Mouse (Mus musculus): ENCODE data around the gene Tspyl1.
"Not testable (repeated sequence)": the region's sequence is repeated elsewhere in the genome, so short reads cannot be mapped to it uniquely, and the experiment has no call there.

Tspyl1 gene

GRCm38 (mm10) chr10:34281962-34282388, at the start of gene Tspyl1:
Gene Tspyl1 (plus strand): TSS chr10:34282190.
- in situ Hi-C loops (cut with MboI; ENCODE audit: low pct_unique_long_range_greater_than_20kb in 1 of 2, low sequenced_read_pairs in 2 of 2, unreplicated experiment in 1 of 2), result no loop called here

- in situ Hi-C loops (cut with MboI; ENCODE audit: low pct_unique_long_range_greater_than_20kb in 1 of 2, low sequenced_read_pairs in 2 of 2, unreplicated experiment in 1 of 2), result no loop called here
These were observed 48.6 kb upstream of the Tspyl1 start for GRCm38 (mm10) chr10:34233418-34233817.

DNA sequence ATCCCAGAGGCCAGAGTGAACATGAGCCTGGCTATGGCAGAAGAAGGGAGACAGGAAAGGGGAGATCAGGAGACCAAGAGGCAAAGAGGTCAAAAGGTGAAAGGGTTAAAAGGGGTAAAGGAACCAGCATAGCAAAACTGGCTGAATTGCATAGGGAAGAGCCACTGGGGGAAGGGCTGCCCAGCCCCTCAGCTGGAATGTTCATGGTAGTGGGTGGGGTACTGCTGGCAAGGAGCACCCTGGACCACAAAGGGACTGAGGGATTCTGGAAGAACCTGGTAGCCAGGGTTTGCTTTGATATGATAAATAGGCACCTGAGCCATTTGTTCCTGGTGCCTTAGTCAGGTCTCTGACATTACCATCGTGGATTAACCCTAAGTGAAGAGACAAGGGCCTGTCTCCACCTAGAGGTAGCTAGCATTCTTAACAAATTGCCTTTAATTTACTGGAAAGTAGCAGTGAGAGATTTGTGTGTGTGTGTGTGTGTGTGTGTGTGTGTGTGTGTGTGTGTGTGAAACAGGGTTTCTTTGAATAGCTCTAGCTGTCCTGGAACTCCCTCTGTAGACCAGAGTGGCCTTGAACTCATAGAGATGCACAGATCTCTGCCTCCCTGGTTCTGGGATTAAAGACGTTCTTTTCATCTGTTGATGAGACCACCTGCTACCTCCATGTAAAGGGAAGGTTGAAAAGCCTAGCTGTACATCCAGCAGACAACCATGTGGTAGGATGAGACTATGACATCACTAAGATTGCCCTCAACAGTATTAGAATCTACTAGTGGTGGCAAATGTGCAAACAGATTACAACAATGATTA, 47.9 kb upstream of the Tspyl1 start:
- in situ Hi-C loops (cut with MboI; ENCODE audit: low pct_unique_long_range_greater_than_20kb in 1 of 2, low sequenced_read_pairs in 2 of 2, unreplicated experiment in 1 of 2), result no loop called here

- in situ Hi-C loops (cut with MboI; ENCODE audit: low pct_unique_long_range_greater_than_20kb in 1 of 2, low sequenced_read_pairs in 2 of 2, unreplicated experiment in 1 of 2), result no loop called here
These were observed 46.6 kb upstream of the Tspyl1 start for GRCm38 (mm10) chr10:34235384-34235783.

GRCm38 (mm10) chr10:34236569-34236968, 45.4 kb upstream of the Tspyl1 start:
- in situ Hi-C loops (cut with MboI; ENCODE audit: low pct_unique_long_range_greater_than_20kb in 1 of 2, low sequenced_read_pairs in 2 of 2, unreplicated experiment in 1 of 2), result no loop called here

- in situ Hi-C loops (cut with MboI; ENCODE audit: low pct_unique_long_range_greater_than_20kb in 1 of 2, low sequenced_read_pairs in 2 of 2, unreplicated experiment in 1 of 2), result no loop called here
These were observed 43.5 kb upstream of the Tspyl1 start for GRCm38 (mm10) chr10:34238536-34238935.

DNA sequence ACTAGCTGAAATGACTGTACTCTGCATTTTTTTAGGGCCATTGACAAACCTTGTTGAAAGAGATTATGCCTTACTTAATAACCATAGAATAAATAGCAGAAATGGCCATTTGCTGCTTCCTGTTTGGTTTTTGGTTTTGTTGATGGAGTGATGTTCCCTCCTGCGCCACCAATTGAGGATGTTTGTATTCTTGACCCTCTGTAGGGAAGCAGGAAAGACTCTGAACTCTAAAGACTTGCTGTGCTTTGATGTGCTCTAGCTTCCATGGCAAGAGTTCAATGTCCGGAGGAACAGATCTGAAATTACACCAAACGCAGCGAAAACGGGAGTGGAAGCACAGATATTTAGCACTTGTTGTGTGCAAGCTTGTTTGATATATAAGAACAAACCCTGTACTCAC, 37.2 kb upstream of the Tspyl1 start:
- in situ Hi-C loops (cut with MboI; ENCODE audit: low pct_unique_long_range_greater_than_20kb in 1 of 2, low sequenced_read_pairs in 2 of 2, unreplicated experiment in 1 of 2), result no loop called here

- in situ Hi-C loops (cut with MboI; ENCODE audit: low pct_unique_long_range_greater_than_20kb in 1 of 2, low sequenced_read_pairs in 2 of 2, unreplicated experiment in 1 of 2), result no loop called here
These were observed 35.9 kb upstream of the Tspyl1 start for GRCm38 (mm10) chr10:34246106-34246505.

- in situ Hi-C loops (cut with MboI; ENCODE audit: low pct_unique_long_range_greater_than_20kb in 1 of 2, low sequenced_read_pairs in 2 of 2, unreplicated experiment in 1 of 2), result no loop called here
These were observed 34.2 kb upstream of the Tspyl1 start for GRCm38 (mm10) chr10:34247757-34248156.

GRCm38 (mm10) chr10:34249594-34249993, 32.4 kb upstream of the Tspyl1 start:
- in situ Hi-C loops (cut with MboI; ENCODE audit: low pct_unique_long_range_greater_than_20kb in 1 of 2, low sequenced_read_pairs in 2 of 2, unreplicated experiment in 1 of 2), result no loop called here

DNA sequence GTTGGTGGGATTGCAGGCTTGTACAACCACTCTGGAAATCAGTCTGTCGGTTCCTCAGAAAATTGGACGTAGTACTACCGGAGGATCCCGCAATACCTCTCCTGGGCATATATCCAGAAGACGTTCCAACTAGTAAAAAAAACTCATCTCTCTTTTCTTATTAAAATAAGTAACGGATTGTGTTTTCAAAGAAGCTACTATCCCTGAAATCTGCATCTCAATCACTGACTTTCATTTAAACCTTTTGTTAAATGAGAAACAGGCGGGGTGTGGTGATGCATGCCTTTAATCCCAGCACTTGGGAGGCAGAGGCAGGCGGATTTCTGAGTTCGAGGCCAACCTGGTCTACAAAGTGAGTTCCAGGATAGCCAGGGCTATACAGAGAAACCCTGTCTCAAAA, 29.2 kb upstream of the Tspyl1 start:
- in situ Hi-C loops (cut with MboI; ENCODE audit: low pct_unique_long_range_greater_than_20kb in 1 of 2, low sequenced_read_pairs in 2 of 2, unreplicated experiment in 1 of 2), result not testable (repeated sequence)

GRCm38 (mm10) chr10:34265106-34265505, 16.9 kb upstream of the Tspyl1 start:
- in situ Hi-C loops (cut with MboI; ENCODE audit: low pct_unique_long_range_greater_than_20kb in 1 of 2, low sequenced_read_pairs in 2 of 2, unreplicated experiment in 1 of 2), result no loop called here

- in situ Hi-C loops (cut with MboI; ENCODE audit: low pct_unique_long_range_greater_than_20kb in 1 of 2, low sequenced_read_pairs in 2 of 2, unreplicated experiment in 1 of 2), result no loop called here
These were observed 14.5 kb upstream of the Tspyl1 start for GRCm38 (mm10) chr10:34267312-34268070.

DNA sequence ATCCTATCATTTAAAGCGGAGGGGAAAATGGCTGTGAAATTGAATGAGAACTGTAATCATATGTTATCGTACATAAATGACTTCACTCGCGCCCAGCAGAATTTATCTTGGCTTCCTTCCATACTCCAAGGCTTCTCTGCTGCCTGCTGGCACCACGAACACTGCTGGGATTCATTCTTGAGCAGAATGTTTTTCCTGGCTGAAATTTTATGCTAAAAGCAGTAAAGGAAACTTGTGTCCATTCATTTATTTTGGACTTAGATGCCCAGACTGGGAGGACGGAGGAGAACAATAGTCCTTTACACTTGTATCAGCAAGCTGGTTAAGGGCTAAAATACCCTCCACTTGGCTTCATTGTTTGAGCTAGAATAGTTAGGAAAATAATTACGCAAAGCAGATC, 10.3 kb upstream of the Tspyl1 start:
- in situ Hi-C loops (cut with MboI; ENCODE audit: low pct_unique_long_range_greater_than_20kb in 1 of 2, low sequenced_read_pairs in 2 of 2, unreplicated experiment in 1 of 2), result loop anchor here in 1 of 2 experiments (10.0 kb wide), 1 partner anchor 117 kb away; no protein-coding TSS in a partner anchor

DNA sequence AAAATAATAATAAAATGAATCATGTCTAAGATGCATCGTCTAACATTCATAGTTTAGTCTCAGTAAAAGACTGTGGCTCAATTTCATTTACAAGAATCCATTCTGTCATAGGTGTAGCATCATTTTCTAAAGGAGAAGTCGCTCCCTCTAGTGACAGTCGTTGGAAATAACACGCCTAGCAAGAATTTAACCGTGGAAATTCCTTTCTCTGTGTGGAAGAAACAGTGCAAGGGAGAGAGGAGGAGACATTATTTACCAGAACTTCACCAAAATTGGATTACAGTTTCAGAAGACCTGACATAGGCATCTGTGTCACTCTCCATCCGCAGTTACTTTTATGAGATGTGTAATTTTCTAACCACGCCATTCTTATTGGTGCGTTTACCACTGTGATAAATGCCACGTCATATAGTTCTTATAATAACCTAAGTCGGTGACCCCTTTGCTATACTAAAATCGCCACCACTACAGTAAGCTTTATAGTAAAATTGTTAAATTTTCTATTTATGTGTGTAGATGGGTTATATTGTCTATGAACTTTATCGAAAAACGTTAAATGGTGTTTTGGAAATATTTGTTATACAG, 1.3 kb upstream of the Tspyl1 start:
- in situ Hi-C loops (cut with MboI; ENCODE audit: low pct_unique_long_range_greater_than_20kb in 1 of 2, low sequenced_read_pairs in 2 of 2, unreplicated experiment in 1 of 2), result no loop called here

GRCm38 (mm10) chr10:34281211-34281961, 604 bp upstream of the Tspyl1 start:
- in situ Hi-C loops (cut with MboI; ENCODE audit: low pct_unique_long_range_greater_than_20kb in 1 of 2, low sequenced_read_pairs in 2 of 2, unreplicated experiment in 1 of 2), result no loop called here

DNA sequence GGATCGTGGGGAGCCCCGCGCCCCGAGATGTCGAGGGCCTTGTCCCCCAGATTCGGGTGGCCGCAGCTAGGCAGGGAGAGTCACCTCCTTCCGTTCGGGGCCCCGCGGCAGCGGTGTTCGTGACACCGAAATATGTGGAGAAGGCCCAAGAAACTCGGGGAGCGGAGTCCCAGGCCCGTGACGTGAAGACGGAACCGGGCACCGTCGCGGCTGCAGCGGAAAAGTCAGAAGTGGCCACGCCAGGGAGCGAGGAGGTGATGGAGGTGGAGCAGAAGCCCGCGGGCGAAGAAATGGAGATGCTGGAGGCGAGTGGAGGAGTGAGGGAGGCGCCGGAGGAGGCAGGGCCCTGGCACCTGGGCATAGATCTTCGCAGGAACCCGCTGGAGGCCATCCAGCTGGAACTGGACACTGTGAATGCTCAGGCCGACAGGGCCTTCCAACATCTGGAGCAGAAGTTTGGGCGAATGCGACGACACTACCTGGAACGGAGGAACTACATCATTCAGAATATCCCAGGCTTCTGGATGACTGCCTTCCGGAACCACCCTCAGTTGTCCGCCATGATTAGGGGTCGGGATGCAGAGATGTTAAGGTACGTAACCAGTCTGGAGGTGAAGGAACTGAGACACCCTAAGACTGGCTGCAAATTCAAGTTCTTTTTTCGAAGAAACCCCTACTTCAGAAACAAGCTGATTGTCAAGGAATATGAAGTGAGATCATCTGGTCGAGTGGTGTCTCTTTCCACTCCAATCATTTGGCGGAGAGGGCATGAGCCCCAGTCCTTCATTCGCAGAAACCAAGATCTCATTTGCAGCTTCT, 639 bp downstream of the Tspyl1 start:
- in situ Hi-C loops (cut with MboI; ENCODE audit: low pct_unique_long_range_greater_than_20kb in 1 of 2, low sequenced_read_pairs in 2 of 2, unreplicated experiment in 1 of 2), result no loop called here

GRCm38 (mm10) chr10:34296911-34297298, 14.9 kb downstream of the Tspyl1 start:
- in situ Hi-C loops (cut with MboI; ENCODE audit: low pct_unique_long_range_greater_than_20kb in 1 of 2, low sequenced_read_pairs in 2 of 2, unreplicated experiment in 1 of 2), result no loop called here
